Mouse (Mus musculus): ENCODE data around the gene Cpne6. TPM values are rescaled to one million over a fixed set of nuclear protein-coding genes. Genes with fewer than 3 reads are reported as not detected.
A peak's percentile ranks its signal among the peaks of the same experiment; 100 is the strongest.

The Cpne6 gene
- 100 to 1,000 TPM; 218 to 223 TPM for total RNA-seq (2021)
- long read RNA-seq, experiment 1, transcript Cpne6-201 (17 exons, 2,201 nt), result major isoform, 123 of 648 reads
- long read RNA-seq, experiment 1, transcript Cpne6-206 (13 exons, 4,000 nt), result minor isoform, 5 of 648 reads
- long read RNA-seq, experiment 1, transcript Cpne6-205 (15 exons, 2,657 nt), result minor isoform, 7 of 648 reads
- long read RNA-seq, experiment 1, transcript Cpne6-203 (17 exons, 2,178 nt), result minor isoform, 6 of 648 reads
- long read RNA-seq, experiment 1, partial matches to known transcripts, result 326 of 648 reads
- long read RNA-seq, experiment 1, other reads (novel, unspliced or antisense), result 178 of 648 reads
- long read RNA-seq, experiment 2, transcript Cpne6-203 (17 exons, 2,178 nt), result minor isoform, 7 of 374 reads
- long read RNA-seq, experiment 2, transcript Cpne6-201 (17 exons, 2,201 nt), result major isoform, 65 of 374 reads
- long read RNA-seq, experiment 2, partial matches to known transcripts, result 57 of 374 reads
- long read RNA-seq, experiment 2, other reads (novel, unspliced or antisense), result 240 of 374 reads

DNA sequence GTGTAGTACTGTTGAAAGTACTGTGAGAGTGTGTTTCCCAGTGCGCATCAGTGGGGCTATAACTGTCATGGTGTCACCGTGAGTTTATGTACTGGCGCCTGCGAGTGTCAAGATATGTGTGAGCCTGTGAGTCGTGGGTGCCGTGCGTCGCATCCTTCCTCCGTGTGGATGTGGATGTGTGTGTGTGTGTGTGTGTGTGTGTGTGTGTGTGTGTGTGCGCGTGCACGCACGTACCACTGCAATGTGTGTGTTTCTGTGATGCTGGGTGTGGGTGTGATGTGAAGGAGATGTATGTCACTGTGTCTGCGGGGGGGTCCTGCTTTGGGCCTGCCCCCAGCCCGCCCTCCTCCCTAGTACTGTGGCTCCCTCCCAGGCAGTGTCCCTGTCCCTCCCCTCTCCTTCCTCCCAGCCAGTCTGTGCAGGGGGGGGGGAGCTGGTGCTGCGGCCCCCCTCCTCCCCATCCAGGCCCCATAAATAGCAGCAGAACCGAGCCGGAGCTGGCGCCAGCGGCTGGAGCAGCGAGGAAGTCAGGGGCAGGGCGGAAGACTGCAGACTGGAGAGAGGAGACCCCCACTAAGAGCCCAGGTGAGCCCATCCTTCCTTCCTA lies at the start of gene Cpne6:
Gene Cpne6 (plus strand): TSS at position 321 of the 607 bp plus-strand sequence.
- DNase-seq (ENCODE audit: low spot score in 2 of 2), result peak; percentile 54 to 65

DNA sequence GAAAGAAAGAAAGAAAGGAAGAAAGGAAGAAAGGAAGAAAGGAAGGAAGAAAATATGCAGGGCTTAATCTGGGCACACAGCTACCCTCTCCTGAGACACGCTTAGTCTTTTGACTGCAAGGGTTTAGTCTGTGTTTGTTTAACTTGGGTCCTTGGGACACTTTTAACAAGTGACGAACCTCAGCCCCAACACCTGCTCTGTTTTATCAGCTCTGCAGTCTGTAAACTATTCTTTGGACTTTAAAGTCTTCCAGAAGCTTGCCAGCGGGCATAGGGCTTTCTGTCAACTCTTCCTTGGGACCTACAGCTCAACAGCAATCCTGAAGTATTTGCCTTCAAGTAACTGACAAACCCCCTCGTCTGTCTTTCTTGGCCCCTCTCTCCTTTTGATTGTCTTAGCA lies 48.5 kb upstream of the Cpne6 start:
- no peak for DNase-seq (ENCODE audit: low spot score in 2 of 2)

DNA sequence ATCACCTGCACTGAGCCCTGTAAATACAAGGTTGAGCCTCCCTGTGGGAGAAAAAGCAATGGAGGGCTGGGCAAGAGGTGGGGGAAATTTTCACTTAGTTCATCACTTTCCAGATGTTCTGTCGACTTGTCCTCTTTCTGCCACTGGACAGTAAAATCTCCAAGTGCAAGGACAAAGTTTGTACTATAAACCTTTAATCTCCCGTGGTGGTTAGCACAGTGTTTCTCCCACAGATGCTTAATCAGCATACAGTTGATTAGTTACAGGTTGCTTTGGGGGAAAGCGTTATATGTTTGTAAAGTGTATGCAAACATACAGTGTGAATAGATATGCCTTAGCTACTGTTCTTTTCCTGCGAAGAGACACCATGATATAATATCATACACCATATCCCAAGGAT lies 43.8 kb upstream of the Cpne6 start:
- no peak for DNase-seq (ENCODE audit: low spot score in 2 of 2)

DNA sequence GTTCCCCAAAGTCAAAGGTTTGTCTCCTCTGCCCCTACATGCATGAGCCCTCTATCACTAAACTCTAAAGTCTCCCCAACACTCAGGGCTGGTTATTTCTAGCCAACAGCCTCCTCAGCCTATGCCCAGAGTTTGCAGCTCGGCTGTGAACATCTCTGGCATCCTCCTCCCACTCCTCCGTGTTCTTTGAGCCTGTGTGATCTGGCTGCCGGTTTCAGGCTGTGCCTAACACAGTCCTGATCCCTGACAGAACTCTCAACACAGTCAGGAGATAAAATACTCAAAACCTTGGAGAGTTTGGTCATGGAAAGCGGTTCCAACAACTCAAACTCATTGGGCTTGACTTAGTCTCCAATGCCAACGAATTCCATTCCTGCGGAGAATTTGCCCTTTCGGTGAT lies 43.1 kb upstream of the Cpne6 start:
- DNase-seq (ENCODE audit: low spot score in 2 of 2), result peak in 1 of 2 experiments; percentile 31

DNA sequence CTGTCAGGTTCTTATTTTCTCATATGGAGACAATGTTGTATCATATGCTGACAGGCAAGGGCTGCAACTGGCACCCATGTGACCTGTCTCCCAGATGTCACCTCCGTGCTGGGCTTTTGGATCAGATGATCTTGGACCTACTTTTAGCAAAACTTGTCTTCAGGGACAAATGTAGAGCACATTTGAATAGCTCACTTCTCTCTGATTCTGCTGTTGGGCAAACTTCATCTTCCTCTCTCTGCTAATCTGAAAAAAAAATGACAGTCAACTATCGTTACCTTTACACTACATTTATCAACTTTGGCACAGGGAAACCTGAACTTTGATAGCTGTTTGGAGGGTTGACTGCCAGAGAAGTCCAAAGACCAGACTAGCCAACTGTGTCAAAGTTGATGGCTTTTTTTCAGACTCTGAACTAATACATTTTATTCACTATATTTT lies 41.9 kb upstream of the Cpne6 start:
- no peak for DNase-seq (ENCODE audit: low spot score in 2 of 2)

DNA sequence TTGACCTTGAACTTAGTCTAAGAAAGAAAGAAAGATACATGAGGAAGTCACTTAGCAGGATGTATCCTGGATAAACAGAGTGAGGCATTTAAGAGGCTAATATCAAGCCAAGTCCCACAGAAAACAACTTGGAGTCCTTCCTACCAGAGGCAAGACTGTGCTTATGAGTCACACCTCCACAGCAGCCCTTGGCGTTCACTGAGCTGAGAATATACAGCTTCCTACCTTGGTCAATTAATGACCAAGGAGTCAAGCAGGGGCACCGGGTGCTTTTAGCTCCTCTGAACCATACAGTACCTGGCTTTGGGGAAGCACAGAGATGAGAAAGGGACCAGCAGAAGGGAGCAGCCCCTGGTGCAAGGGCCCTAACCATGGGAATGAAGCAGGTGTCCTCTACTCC lies 41.2 kb upstream of the Cpne6 start:
- no peak for DNase-seq (ENCODE audit: low spot score in 2 of 2)

DNA sequence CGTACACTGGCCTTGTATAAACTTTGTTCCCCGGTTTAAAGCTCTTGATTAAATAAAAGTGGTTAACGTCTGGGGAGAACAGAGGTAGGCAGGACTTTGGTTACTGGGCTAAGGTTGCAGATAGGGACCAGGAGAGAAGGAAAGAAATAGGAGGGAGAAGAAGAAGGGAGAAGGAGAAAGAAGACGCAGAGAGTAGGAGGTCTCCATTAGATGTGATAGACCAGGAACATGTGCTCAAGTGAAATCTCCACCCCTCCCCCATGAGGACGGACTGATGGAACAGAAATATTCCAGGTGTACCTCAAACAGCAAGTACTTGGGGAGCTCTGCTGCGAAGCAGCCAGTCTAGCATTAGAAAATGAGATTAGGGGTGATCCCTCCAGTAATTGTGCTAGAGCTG lies 40.4 kb upstream of the Cpne6 start:
- no peak for DNase-seq (ENCODE audit: low spot score in 2 of 2)

DNA sequence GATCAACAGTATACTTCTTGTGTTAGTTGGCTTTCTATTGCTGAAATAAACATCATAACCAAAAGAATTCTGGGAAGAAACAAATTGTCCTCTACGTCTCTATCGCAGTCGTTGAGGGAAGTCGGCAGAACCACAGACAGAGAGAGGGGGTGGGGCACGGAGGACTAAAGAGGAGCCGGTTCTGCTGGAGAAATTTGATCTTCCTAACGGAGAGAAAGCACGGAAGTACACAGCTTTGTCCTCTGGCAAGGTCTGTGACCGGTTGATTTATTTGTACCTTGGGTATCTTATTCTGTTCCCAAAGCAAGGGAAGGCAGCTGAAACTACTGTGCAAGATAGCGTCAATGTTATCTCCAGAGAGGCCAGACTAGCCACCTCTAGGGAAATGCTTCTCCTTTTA lies 39.4 kb upstream of the Cpne6 start:
- DNase-seq (ENCODE audit: low spot score in 2 of 2), result no peak

DNA sequence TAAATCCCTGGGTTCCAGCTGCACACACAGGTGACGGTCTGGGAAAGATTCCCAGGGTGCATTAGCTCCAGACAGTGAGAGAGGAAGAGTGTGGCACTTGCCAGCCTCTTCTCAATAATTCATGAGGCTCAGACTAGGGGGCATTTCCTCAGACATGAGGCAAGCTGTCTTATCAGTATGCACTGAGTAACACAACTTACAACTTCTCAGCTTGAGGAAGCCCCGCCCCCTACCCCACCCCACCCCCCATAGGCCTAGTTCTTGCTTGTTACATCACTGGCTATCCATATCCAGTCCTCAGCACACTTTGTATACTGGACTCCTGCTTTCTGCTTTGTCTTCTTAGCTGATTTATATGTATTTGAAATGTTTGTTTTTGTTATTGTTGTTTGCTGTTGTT lies 34.6 kb upstream of the Cpne6 start:
- DNase-seq (ENCODE audit: low spot score in 2 of 2), result no peak

DNA sequence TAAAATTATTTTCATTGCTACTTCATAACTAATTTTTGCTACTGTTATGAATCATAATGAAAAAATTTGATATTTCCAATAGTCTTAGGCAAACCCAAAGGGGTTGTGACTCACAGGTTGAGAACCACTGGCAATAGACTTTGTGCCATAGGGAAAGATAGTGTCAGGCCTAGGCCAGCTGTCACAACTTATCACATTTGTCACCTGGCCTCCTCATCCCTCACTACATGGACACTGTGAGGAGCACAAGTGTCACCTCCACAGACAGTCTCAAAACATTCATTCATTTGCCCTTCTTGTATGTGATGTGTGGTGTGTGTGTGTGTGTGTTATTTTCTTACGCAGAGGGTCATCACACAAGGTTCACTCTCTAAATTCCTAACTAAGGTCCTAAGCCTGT lies 32.8 kb upstream of the Cpne6 start:
- no peak for DNase-seq (ENCODE audit: low spot score in 2 of 2)

DNA sequence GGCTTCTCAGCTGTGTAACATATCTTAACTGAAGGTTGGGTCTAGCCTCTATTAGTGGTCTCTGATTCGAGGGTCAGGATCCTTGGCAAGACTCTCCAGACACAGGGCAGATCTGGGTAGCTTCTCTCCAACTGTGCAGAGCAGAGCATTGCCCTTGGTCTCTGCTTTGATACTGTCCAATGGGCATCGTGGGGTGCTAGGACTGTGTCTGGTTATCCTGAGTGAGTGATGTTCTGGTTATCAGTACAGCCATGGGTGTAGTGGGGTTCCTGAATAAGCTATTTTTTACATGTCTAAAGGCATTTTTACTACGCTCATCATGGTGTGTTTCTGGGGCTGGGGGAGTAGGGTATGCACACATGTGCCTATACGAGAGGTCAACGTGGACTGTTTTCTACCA lies 32.4 kb upstream of the Cpne6 start:
- no peak for DNase-seq (ENCODE audit: low spot score in 2 of 2)

DNA sequence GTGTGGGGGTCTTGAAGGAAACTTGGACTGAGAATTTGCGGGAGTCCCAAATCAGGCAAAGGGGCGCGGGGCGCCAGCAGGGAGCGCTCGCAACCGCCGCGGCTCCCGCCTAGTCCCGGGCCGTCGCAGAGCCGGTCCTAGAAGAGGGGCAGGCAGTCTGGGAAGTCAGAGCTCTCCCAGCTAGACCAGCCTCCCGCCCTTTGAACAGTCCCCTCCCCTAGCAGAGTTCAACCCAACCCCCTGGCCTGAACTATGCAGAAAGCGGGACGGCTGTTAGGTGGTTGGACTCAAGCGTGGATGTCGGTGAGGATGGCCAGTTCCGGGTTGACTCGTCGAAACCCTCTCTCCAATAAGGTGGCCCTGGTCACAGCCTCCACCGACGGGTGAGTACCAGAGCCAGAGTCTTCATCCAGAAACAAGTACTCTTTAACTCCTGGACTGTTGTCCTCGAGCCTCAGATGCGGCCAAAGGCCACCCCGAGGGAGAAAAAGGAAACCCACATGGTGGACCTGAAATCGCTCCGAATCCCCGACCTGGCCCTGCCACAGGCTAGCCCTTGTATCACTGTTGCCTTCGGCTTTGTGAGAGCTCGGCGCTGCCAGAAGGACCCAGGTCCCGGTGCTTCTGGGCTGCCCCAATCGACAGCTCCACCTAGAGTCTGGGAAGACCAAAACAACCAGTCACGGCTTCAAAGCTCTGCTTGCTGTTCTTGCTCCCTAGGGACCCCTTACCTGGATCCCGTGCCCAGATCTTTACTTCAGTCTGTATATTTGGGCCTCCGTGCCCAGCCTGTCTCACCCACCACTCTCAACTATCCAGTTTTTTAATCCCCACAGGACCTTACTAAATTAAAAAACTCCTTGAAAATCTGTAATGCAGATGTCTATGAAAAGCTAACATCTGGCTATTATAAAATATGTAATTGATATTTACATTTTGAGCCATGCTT lies 31.3 kb upstream of the Cpne6 start, which contains the start of gene Dhrs4:
Gene Dhrs4 (plus strand): TSS at position 108 of the 949 bp plus-strand sequence.
- peak; percentile 67 to 75 for DNase-seq (ENCODE audit: low spot score in 2 of 2)

DNA sequence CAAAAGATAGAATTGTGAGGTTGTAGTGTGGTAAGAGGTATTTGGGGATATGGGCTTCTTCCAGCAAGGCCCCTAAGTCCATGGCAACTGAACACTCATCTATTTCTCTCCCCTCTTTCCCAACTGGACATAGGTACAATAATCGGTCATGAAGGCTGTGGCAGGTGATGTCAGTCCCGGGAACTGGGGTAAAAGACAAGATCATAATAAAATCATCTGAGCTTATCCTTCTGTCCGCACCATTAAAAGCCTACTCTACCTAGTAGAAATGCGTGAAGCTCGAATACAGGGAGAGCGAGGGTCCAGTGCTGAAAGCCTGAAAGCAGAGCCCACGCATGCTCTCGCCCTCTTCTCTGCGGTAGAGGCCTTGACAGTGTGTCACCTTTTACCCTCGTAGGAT lies 30.6 kb upstream of the Cpne6 start:
- no peak for DNase-seq (ENCODE audit: low spot score in 2 of 2)

DNA sequence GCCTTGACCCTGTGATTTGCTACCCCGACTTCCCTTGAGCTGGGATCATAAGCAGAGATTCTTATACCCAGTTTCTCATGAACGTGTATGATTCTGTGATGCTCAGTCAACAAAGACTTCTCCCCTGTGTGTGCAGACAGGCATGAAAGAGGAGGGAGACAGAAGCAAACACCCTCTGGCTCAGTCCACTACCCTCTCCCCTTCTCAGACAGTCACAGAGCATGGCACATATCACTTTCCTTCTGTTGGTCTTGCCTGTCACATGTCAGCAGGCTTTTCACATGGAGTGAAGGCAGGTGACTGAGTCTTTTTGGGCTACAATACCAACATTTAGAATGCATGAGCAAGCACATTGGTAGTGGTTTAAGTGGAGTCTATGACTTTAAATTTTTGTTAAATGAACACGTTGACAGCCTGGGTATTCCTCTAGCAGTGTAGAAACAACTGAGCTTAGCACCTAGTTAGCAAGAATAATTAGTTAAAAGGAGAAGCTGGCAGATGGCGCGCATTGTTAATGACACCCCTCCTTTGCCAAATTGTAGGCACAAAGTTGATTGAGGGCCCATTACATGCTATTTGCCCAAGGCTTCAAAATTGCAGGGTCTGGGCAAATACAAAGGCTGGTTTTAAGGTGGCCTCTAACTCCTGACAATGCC lies 25.7 kb upstream of the Cpne6 start:
- DNase-seq (ENCODE audit: low spot score in 2 of 2), result no peak

DNA sequence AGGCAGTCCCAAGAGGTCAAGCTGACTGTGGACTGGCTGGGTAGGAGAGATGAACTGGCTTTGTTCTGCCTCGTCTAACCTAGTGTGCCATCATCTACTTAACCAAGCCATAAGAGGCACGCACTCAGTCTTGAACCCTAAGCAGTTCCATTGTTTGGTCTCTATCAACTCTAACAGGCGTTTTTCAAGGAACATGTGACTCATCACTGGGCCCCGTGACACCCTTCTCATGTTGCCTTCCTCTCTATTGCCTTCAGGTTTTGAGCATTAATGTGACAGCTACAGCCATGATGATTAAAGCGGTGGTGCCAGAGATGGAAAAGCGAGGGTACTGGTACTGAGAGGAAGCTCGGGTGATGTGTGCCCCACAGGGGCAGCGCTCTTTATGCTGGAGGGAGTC lies 23.4 kb upstream of the Cpne6 start:
- no peak for DNase-seq (ENCODE audit: low spot score in 2 of 2)

DNA sequence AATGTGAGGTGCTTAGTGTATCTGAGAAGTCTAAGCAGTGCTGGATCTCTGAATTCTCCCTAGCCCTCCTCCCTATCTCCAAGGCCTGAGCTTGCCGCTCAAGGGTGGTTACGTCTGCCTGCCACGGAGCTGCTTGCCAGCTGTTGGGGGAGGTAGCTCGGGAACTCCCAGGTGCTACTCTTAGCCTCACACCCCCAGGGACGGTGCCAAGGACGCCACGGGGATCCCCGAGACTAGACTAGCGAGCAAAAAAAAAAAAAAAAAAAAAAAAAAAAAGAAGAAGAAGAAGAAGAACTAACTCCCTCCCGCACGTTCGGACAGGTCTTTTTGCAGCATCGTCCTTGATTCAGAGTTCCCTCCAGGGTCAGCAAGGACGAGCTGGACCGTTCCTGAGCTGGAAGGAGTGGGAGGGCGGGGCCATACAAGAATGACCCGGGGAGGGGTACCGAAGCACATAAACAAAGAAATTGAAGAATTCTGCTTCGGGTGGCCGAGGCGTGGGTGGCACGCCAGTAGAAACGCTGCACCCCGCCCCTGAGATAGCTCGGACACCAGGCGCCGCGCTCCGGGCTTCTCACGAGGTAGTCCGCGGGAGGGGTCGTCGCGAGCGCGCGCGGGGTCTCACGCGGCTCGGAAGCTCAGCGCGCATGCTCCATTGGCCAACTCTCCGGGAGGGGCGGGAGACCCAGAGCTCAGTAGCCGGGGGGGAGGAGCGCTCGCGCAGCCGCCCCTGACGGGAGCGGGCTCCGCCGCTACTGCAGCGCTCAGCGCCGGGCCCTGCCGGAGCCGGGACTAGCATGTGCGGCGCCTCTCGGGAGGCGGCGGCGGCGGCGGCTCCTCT lies 19.7 kb upstream of the Cpne6 start, which contains the start of gene Carmil3:
Gene Carmil3 (plus strand): TSS at position 291 of the 841 bp plus-strand sequence.
- DNase-seq (ENCODE audit: low spot score in 2 of 2), result peak; percentile 74 to 85

DNA sequence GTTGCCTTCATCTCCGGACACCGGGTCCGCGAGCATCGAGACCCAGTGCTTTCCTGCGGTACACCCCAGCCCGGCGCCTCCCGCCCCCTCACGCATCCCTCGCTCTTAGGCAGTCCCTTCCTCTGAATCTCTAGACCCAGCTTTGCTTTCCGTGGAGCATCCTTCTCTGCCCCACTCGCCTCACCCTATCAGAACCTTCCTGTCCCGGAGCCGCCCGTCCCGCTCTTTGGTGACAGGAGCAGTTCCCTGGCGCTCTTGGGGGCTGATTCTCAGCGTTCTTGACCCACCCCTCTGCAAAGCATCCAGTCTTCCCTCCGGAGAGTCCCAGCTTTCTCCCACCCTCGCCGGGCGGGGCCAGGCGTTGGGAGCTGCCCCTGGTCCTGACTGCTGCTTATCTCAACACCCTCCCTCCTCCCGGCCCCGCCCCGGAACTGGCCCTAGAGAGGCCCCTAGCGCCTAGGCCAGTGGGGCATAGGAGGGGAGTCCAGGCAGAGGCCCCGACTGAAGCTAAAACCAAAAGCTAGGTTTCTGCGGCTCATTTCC lies 18.9 kb upstream of the Cpne6 start:
- DNase-seq (ENCODE audit: low spot score in 2 of 2), result peak; percentile 61 to 65

DNA sequence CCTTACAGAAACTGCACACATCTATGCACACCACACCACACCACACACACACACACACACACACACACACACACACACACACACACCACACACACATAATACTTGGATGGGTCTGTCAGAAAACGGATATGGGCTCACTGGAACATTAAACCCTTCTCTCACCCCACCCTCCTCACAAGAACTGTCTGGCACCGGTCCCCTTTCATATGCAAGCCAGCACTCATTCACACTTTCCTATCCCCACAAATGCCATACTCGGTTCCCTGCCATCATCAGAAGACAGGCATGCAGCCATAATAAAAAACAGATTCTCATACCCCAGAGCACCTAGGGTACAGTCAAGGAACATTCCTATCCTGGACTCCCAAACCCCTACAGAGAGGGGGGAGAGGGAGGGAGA lies 18.1 kb upstream of the Cpne6 start:
- no peak for DNase-seq (ENCODE audit: low spot score in 2 of 2)

DNA sequence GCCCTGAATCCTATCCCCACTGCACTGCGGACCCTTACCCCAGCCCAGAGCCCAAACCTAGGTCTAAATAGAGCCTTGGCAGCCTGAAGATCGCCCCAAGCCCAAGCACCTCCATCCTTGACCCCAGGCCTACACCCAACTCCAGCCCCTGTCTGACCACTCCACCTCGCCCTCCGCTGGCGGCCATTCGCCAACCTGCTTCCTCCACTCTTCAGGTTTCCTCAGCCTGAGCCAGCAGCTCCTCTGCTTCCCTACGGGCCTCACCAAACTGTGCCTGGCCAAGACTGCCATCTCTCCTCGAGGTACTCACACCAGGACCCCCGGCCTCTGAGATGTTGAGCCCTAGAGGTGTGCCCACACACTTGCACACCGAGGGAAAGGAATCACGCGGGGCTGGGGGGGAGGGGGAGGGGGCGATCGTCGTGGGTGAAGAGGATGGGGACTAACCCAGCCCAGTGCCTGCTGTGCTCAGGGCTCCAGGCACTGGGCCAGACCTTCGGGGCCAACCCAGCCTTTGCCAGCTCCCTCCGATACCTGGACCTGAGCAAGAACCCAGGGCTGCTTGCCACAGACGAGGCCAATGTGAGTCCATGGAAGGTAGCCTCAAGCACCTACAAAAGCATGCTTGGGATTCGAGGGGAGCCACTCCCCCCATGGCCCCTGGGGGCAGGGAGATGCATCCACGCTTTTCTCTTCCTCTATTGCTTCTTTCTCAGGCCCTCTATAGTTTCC lies 14.6 kb upstream of the Cpne6 start:
- no peak for DNase-seq (ENCODE audit: low spot score in 2 of 2)

All from left cerebral cortex, adult 18-20 months (tissue).